Mouse (Mus musculus): ENCODE results near the gene St8sia6. TPM values are rescaled to one million over a fixed set of nuclear protein-coding genes. Genes with fewer than 3 reads are reported as not detected.

The St8sia6 gene
- 0.45 and 0.52 TPM in 2 replicates for polyA plus RNA-seq (2012; ENCODE audit: low replicate concordance)

DNA sequence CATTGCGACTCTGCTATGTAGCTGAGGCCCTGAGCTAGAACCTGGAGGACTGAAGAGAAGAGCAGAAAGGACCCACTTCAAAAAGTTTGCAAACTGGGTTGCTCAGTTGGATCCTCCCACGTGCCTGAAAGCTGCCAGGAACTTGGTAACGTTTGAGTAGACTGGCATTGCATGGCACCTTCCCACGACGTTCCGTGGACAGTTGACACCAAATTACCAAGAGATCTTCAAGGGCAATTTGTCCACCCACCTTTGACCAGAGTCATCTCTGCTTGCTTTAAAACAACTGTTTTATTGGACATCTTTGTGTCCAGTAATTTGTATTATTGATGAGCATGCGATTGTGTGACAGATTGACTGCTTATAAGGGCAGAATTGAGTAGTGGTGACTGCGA lies at the start of gene St8sia6:
Gene St8sia6 (minus strand): TSS at position 96 of the 395 bp plus-strand sequence.

Other genes starting within 250 kb of the St8sia6 start
- 0.25 TPM in 1 of 2 replicates, not detected in the other for gene Trdmt1, start 249.4 kb downstream of the St8sia6 start, polyA plus RNA-seq (2012; ENCODE audit: low replicate concordance)
- gene Vim, start 220.1 kb downstream of the St8sia6 start, polyA plus RNA-seq (2012; ENCODE audit: low replicate concordance) = 312 and 444 TPM in 2 replicates